In the genomic region with DNA sequence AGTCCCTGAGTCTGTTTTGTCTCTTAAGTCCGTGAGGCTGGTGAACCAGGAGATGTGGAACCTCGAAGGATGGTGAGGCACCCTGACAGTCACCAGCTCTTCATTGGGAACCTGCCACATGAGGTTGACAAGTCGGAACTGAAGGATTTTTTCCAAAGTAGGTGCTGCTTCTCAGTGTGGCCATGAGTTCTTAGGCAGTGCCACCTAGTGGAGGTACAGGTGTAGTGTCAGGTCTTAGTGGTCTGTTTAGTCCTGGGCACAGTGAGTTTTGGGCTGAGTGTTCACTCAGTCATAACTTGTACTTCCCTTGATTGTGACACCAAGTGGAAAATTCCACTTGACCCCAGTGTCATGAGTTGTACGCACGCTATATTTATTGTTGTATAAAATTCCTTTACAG, we compare ENCODE assay signal across 8 mouse cellular contexts. TPM values are rescaled to one million over a fixed set of nuclear protein-coding genes. Genes with fewer than 3 reads are reported as not detected.
DNase-seq lines count a peak whose midpoint lies in the region; ATAC-seq and TF ChIP-seq lines count a peak whose summit lies in the region.

No protein-coding gene starts in this region.

- peaks cover 5% of the 10 kb centered on the region for H3K36me3 ChIP-seq in testis, adult 2 months (ENCODE audit: control insufficient read depth, insufficient read depth, low read length)
- H3K36me3 ChIP-seq in lung, embryonic 14.5 days (ENCODE audit: insufficient read depth), result peaks cover 97% of the 10 kb centered on the region

- peak; percentile 27; the same call in 1 of the 2 replicates for TF ChIP-seq CTCF in testis, adult 2 months (IDR thresholded peaks at IDR 0.05; ENCODE audit: control insufficient read depth, insufficient read depth, insufficient replicate concordance, low read depth, low read length)
- TF ChIP-seq CTCF in lung, embryonic 14.5 days (IDR thresholded peaks at IDR 0.05; ENCODE audit: low read depth), result peak; percentile 81

- H3K9me3 ChIP-seq in lung, embryonic 14.5 days (ENCODE audit: low read depth, low read length), result no peaks in the 10 kb centered on the region

- no peak overlapping the region for H3K9ac ChIP-seq in lung, embryonic 14.5 days

- no peak for TF ChIP-seq POLR2A in testis, adult 2 months (IDR thresholded peaks at IDR 0.05; ENCODE audit: control insufficient read depth, low read depth, low read length)

- WGBS in lung, embryonic 14.5 days, result 39% methylated on average over 5 of the region's 5 CpGs

- no peak overlapping the region for H3K27ac ChIP-seq in testis, adult 2 months (ENCODE audit: control insufficient read depth, insufficient read depth, low read depth, low read length)
- H3K27ac ChIP-seq in lung, embryonic 14.5 days (ENCODE audit: low read depth), result no peak overlapping the region

- DNase-seq in testis, postnatal 14 days (ENCODE audit: low spot score), result no peak
- DNase-seq in adrenal gland, postnatal 25 days, result peak; percentile 36
- DNase-seq in kidney, adult 9 months, result peak; percentile 62
- peak; percentile 75 for DNase-seq in lung, embryonic 14.5 days
- DNase-seq in right cerebral cortex, postnatal 10 days (ENCODE audit: low spot score in 2 of 2), result peak; percentile 53 to 54
- no peak for DNase-seq in urinary bladder, adult 18-20 months (ENCODE audit: low spot score in 2 of 2)

- H3K4me1 ChIP-seq in testis, adult 2 months (ENCODE audit: control insufficient read depth, insufficient read depth, low read length), result no peaks in the 10 kb centered on the region
- H3K4me1 ChIP-seq in lung, embryonic 14.5 days (ENCODE audit: insufficient read depth), result no peaks in the 10 kb centered on the region

- H3K4me2 ChIP-seq in lung, embryonic 14.5 days, result no peak overlapping the region

- no peak overlapping the region for H3K4me3 ChIP-seq in testis, adult 2 months (ENCODE audit: control insufficient read depth, low read depth, low read length)
- no peak overlapping the region for H3K4me3 ChIP-seq in lung, embryonic 14.5 days (ENCODE audit: low read depth, low read length)

- H3K27me3 ChIP-seq in testis, adult 2 months (ENCODE audit: control insufficient read depth, insufficient read depth, low read length), result no peaks in the 10 kb centered on the region
- H3K27me3 ChIP-seq in lung, embryonic 14.5 days (ENCODE audit: insufficient read depth, low read length), result no peaks in the 10 kb centered on the region

- peak; percentile 89 for ATAC-seq in erythroblast, adult 5-6 weeks (replicated peaks; ENCODE audit: low FRiP score, poor library complexity, severe bottlenecking)
- peak; percentile 72; the same call in 1 of the 2 replicates for ATAC-seq in lung, embryonic 14.5 days (ENCODE audit: insufficient read depth)

RNA-seq across cellular contexts. Expression of a gene that starts 28.4 kb away (rescaled TPM):
- 10.0 and 10.7 TPM in 2 replicates for polyA plus RNA-seq in testis, adult 2 months (2012; rRNA removed)
- total RNA-seq in adrenal gland, postnatal 25 days (2021), result 57.6 and 63.6 TPM in 2 replicates
- 13.3 and 18.2 TPM in 2 replicates for total RNA-seq in erythroblast, adult 5-6 weeks (2015; ENCODE audit: low replicate concordance)
- 19.0 and 20.9 TPM in 2 replicates for total RNA-seq in erythroblast, adult 5-6 weeks (2017; ENCODE audit: low replicate concordance)
- 203 and 217 TPM in 2 replicates for polyA plus RNA-seq in lung, embryonic 14.5 days (2014; fragmentation: Nextera tagmentation; extraction: Ambion mirVana)

RNA-seq across cellular contexts. Expression of a gene that starts 36.8 kb away (rescaled TPM):
- 142 and 164 TPM in 2 replicates for polyA plus RNA-seq in testis, adult 2 months (2012; rRNA removed)
- total RNA-seq in adrenal gland, postnatal 25 days (2021), result 310 and 356 TPM in 2 replicates
- total RNA-seq in erythroblast, adult 5-6 weeks (2015; ENCODE audit: low replicate concordance), result 25.9 and 45.8 TPM in 2 replicates
- 18.7 and 20.2 TPM in 2 replicates for total RNA-seq in erythroblast, adult 5-6 weeks (2017; ENCODE audit: low replicate concordance)
- polyA plus RNA-seq in lung, embryonic 14.5 days (2014; fragmentation: Nextera tagmentation; extraction: Ambion mirVana), result 506 and 535 TPM in 2 replicates

Comparison
In these comparisons a context has a peak if more than half of its experiments do, and no peak if none do; other contexts are left out.
1. DNase-seq: peak in adrenal gland, postnatal 25 days (single experiment), kidney, adult 9 months (single experiment), lung, embryonic 14.5 days (single experiment) and right cerebral cortex, postnatal 10 days (2 of 2); none in testis, postnatal 14 days (single experiment) and urinary bladder, adult 18-20 months (0 of 2).